Mouse (Mus musculus) hindbrain, postnatal 0 days (tissue): Measurements from ENCODE around the gene Tmem30c. TPM values are rescaled to one million over a fixed set of nuclear protein-coding genes. Genes with fewer than 3 reads are reported as not detected.

Experiments
- ATAC-seq: fragments of 200-750 bp; cut with Nextera tagmentation; 2 replicates; pipeline ENCODE4 v1.8.0; 2017; ENCODE audit warnings: mild to moderate bottlenecking, moderate TSS enrichment, moderate library complexity
- DNase-seq: peaks from one replicate; pipeline ENCODE4 v3.0.0-alpha.2; 2015; ENCODE audit warnings: low spot score
- H3K27ac ChIP-seq: fragments of 300-500 bp; sonication (generic); 2 replicates; pipeline ENCODE4 v1.5.1; 2014; ENCODE audit warnings: mild to moderate bottlenecking
- H3K27me3 ChIP-seq: fragments of 300-500 bp; sonication (generic); 2 replicates; pipeline ENCODE4 v1.6.1; 2014; ENCODE audit warnings: low read length, mixed read lengths; ENCODE audit not compliant: insufficient read depth
- H3K36me3 ChIP-seq: fragments of 300-500 bp; sonication (generic); 2 replicates; pipeline ENCODE4 v1.6.1; 2014; ENCODE audit warnings: low read length, mixed read lengths; ENCODE audit not compliant: insufficient read depth
- H3K4me1 ChIP-seq: fragments of 300-500 bp; sonication (generic); 2 replicates; pipeline ENCODE4 v1.6.1; 2014; ENCODE audit warnings: antibody characterized with exemption, low read length, mixed read lengths; ENCODE audit not compliant: insufficient read depth
- H3K4me2 ChIP-seq: fragments of 300-500 bp; sonication (generic); 2 replicates; pipeline ENCODE4 v1.6.1; 2014; ENCODE audit warnings: low read depth, mild to moderate bottlenecking, low read length, moderate library complexity, mixed read lengths
- H3K4me3 ChIP-seq: fragments of 300-500 bp; sonication (generic); 2 replicates; pipeline ENCODE4 v1.5.1; 2014; ENCODE audit warnings: low read length
- H3K9ac ChIP-seq: fragments of 300-500 bp; sonication (generic); replicated peaks from 2 replicates; pipeline ENCODE4 v1.6.1; 2014; ENCODE audit warnings: mild to moderate bottlenecking, low read length, moderate library complexity, mixed read lengths
- H3K9me3 ChIP-seq: fragments of 300-500 bp; sonication (generic); 2 replicates; pipeline ENCODE4 v1.6.1; 2016; ENCODE audit warnings: low read length, mixed read lengths
- CTCF ChIP-seq: IDR thresholded peaks from 2 replicates; pipeline ENCODE4 v1.5.1; 2016; ENCODE audit warnings: antibody characterized with exemption, control low read depth, low read depth
- WGBS: fragments of 180-500 bp; shearing (Covaris S2); extraction: QIAGEN DNeasy Blood & Tissue Kit; methylation state at CpG from one replicate; pipeline ENCODE4 v1.1.7; 2014; 5-methylcytosine and 5-hydroxymethylcytosine counted together
- polyA plus RNA-seq: library from polyadenylated mRNA; unstranded; fragments of >200 nt; fragmentation: Nextera tagmentation; extraction: Ambion mirVana; gene quantifications from 2 replicates; pipeline ENCODE4 v1.2.1, GENCODE M21; 2015
- total RNA-seq: library from RNA; depleted of rRNA; stranded (reverse); fragments of >200 nt; gene quantifications from 2 replicates; pipeline ENCODE4 v1.2.3, GENCODE M21; 2014; rRNA removed

Tmem30c gene
- total RNA-seq = 0.73 TPM in 1 of 2 replicates, not detected in the other
- 0.14 and 0.24 TPM in 2 replicates for polyA plus RNA-seq

DNA sequence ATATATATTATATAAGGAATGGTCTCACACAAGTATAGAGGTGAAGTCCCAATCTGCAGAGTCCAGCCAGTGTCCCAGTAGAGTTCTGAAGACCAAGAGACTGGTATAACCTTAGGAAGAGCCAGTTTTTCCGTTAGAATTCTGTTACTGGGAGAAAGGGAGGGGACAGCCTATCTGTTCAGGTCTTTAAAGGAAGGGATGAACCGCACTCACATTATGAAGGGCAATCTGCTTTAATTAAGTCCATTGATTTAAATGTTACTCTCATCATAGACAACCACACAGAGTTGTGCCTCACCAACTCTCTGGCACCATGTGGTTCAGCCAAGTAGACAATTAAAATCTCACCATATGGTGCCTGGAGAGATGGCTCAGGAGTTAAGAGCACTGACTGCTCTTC, at the start of gene Tmem30c:
Gene Tmem30c (minus strand): TSS at position 101 of the 400 bp plus-strand sequence.
- Histone ChIP-seq H3K4me2 (no peak within 1 kb of the TSS), H3K27ac (no peak within 1 kb of the TSS), H3K9me3 (no peaks in the 10 kb centered on the region), H3K36me3 (no peaks in the 10 kb centered on the region), H3K9ac (no peak within 1 kb of the TSS), H3K4me1 (no peaks in the 10 kb centered on the region), H3K4me3 (no peak within 1 kb of the TSS), H3K27me3 (no peaks in the 10 kb centered on the region)
- DNase-seq = no peak
- no peak for TF ChIP-seq CTCF
- ATAC-seq = no peak
- 68% methylated on average over 2 of the region's 2 CpGs for WGBS

GRCm38 (mm10) chr16:57340613-57340898, 47.9 kb upstream of the Tmem30c start:
- H3K4me1 ChIP-seq = no peaks in the 10 kb centered on the region; the same call in 1 of the 2 replicates
- TF ChIP-seq CTCF = no peak
- H3K9ac ChIP-seq = no peak overlapping the region
- peak; percentile 40 for DNase-seq
- no peaks in the 10 kb centered on the region for H3K27me3 ChIP-seq
- ATAC-seq = no peak
- no peaks in the 10 kb centered on the region for H3K9me3 ChIP-seq
- WGBS = 50% methylated on average over 5 of the region's 5 CpGs
- no peak overlapping the region for H3K4me3 ChIP-seq
- H3K36me3 ChIP-seq = no peaks in the 10 kb centered on the region
- H3K27ac ChIP-seq = no peak overlapping the region
- H3K4me2 ChIP-seq = no peak overlapping the region

- no peak for ATAC-seq
- Histone ChIP-seq H3K4me3 (no peak overlapping the region), H3K36me3 (no peaks in the 10 kb centered on the region), H3K4me1 (no peaks in the 10 kb centered on the region; the same call in 1 of the 2 replicates), H3K27me3 (no peaks in the 10 kb centered on the region), H3K9me3 (no peaks in the 10 kb centered on the region), H3K27ac (no peak overlapping the region), H3K4me2 (no peak overlapping the region), H3K9ac (no peak overlapping the region)
- 82% methylated on average over 8 of the region's 8 CpGs for WGBS
- no peak for TF ChIP-seq CTCF
- DNase-seq = no peak
Observed at GRCm38 (mm10) chr16:57339765-57340612, 47.3 kb upstream of the Tmem30c start.

DNA sequence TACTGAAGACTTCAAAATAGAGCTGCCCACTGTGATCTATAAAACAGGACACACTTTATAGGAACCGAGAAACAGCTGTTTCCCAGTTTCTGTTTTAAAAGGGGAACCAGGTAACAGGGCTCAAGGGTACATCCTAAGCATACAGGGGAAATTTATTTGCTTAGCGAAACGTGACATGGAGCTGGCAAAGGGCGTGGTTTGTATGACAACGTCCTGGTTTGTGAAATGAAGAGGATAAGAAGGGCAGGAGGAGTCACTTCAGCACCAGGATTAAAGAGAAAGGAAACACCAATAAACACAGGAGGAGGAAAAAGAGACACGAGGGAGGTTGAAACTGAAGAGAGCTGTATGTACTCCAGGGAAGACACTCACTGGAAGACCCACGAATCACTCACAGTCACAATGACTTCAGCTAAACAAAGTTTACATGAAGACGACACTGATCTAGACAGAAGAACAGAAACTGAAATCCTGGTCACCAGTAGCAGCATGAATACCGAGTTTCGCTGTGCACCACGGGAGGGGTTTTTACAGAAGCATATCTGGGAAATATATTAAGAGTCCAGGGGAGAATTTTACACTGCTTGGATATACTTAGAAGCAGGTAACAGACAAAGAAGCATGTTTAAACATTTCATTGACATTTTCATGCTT, 44.2 kb upstream of the Tmem30c start:
- Histone ChIP-seq H3K4me1 (no peaks in the 10 kb centered on the region; the same call in 1 of the 2 replicates), H3K36me3 (no peaks in the 10 kb centered on the region), H3K27ac (no peak overlapping the region), H3K9ac (no peak overlapping the region), H3K27me3 (no peaks in the 10 kb centered on the region), H3K4me2 (no peak overlapping the region), H3K9me3 (no peaks in the 10 kb centered on the region), H3K4me3 (no peak overlapping the region)
- WGBS = 78% methylated on average over 11 of the region's 11 CpGs
- DNase-seq = no peak
- ATAC-seq = no peak
- TF ChIP-seq CTCF = no peak

- Histone ChIP-seq H3K27me3 (no peaks in the 10 kb centered on the region), H3K4me2 (no peak overlapping the region), H3K4me3 (no peak overlapping the region), H3K4me1 (no peaks in the 10 kb centered on the region), H3K9me3 (no peaks in the 10 kb centered on the region), H3K9ac (no peak overlapping the region), H3K27ac (no peak overlapping the region), H3K36me3 (no peaks in the 10 kb centered on the region)
- ATAC-seq = no peak
- WGBS = 88% methylated on average over 7 of the region's 7 CpGs
- TF ChIP-seq CTCF = no peak
- no peak for DNase-seq
Observed at GRCm38 (mm10) chr16:57332301-57332700, 39.6 kb upstream of the Tmem30c start.

DNA sequence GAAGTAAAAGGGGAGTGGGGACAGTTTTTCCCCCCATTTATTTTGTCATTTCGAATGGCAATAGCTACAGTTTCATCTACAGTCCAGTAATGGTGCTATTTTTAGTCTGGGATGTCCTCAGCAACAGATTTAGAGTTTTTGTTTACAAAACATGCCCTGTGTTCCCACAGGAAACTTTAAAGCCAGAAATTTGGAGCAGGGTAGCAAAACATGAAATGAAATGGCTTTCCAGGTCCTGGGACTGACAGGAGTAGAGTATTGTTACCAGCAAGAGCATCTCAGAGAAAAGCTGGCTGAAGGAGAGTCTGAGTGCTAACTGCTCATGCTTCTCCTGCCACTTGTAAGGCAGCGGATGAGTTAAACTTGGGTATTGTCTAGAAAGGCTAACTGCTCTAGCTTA, 37.4 kb upstream of the Tmem30c start:
- no peak for TF ChIP-seq CTCF
- H3K4me2 ChIP-seq = no peak overlapping the region
- 80% methylated on average over 2 of the region's 2 CpGs for WGBS

DNA sequence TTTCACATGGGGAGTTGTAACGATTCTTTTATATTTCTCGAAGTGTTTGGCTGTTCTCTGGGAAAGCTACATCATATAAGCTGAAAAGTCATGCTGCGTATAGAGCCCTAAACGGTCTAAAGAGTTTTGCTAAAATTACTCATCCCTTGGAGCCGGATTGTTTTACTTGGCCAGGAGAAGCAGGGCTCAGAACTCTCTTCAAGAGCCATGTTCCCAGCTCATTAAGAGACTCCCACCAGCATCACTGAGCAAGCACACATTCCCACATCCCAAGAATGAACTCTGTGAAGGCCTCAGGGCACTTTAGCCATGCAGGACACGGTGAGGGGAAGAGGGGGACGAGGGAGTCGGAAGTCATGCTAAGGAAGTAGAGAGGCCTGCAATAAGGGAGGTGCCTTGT, 36.4 kb upstream of the Tmem30c start:
- Histone ChIP-seq H3K27ac (no peak overlapping the region), H3K4me2 (no peak overlapping the region)

More for the DNA sequence above, 37.4 kb upstream of the Tmem30c start:
- Histone ChIP-seq H3K4me1 (no peaks in the 10 kb centered on the region), H3K36me3 (no peaks in the 10 kb centered on the region), H3K4me3 (no peak overlapping the region), H3K9ac (no peak overlapping the region), H3K27ac (no peak overlapping the region), H3K9me3 (no peaks in the 10 kb centered on the region), H3K27me3 (no peaks in the 10 kb centered on the region)
- no peak for DNase-seq
- ATAC-seq = no peak

More for the DNA sequence above, 36.4 kb upstream of the Tmem30c start:
- DNase-seq (no peak), ATAC-seq (no peak)
- Histone ChIP-seq H3K9me3 (no peaks in the 10 kb centered on the region), H3K4me3 (no peak overlapping the region), H3K36me3 (no peaks in the 10 kb centered on the region), H3K4me1 (no peaks in the 10 kb centered on the region), H3K27me3 (no peaks in the 10 kb centered on the region), H3K9ac (no peak overlapping the region)
- no peak for TF ChIP-seq CTCF
- WGBS = 83% methylated on average over 8 of the region's 8 CpGs
